In genomic region chr16:33682651-33683050, GRCm38 (mm10) we compare ENCODE assay signal across 20 mouse cellular contexts. TPM values are rescaled to one million over a fixed set of nuclear protein-coding genes. Genes with fewer than 3 reads are reported as not detected.
DNase-seq lines count a peak whose midpoint lies in the region; ATAC-seq and TF ChIP-seq lines count a peak whose summit lies in the region.
"Had no signal": no experiment of that assay in that cellular context is flagged by ENCODE, and none has a peak within 500 bp of the region (broad histone marks: within the 10 kb centered on the region; RNA-seq: fewer than 3 reads in every experiment).

No protein-coding gene starts in this region.

- dilution Hi-C loops in CH12.LX (cut with MboI; ENCODE audit: extremely low pct_ligation_motif_present, extremely low pct_unique_long_range_greater_than_20kb, low sequenced_read_pairs): no loop called here

- TF ChIP-seq CTCF in heart, adult 2 months (IDR thresholded peaks at IDR 0.05): no peak
- no peak for TF ChIP-seq CTCF in CH12.LX (conservative IDR thresholded peaks at IDR 0.05 in 1 of 2, IDR thresholded peaks at IDR 0.05 in 1 of 2; ENCODE audit: low read depth in 2 of 2, low read length in 2 of 2)

- no peak for ATAC-seq in midbrain, embryonic 11.5 days (ENCODE audit: low FRiP score)
- ATAC-seq in midbrain, embryonic 14.5 days (ENCODE audit: low FRiP score, low TSS enrichment): no peak
- ATAC-seq: CD4-positive, CD25-positive, alpha-beta regulatory T cell, adult 4 months; forebrain, postnatal 0 days; hindbrain, postnatal 0 days; intestine, embryonic 15.5 days had no signal

- peak in 1 of 2 experiments; percentile 34 for DNase-seq in heart, adult 2 months
- DNase-seq in heart, postnatal 36 days: no peak
- no peak for DNase-seq in midbrain, embryonic 11.5 days (ENCODE audit: low spot score, missing footprints)
- no peak for DNase-seq in midbrain, embryonic 14.5 days
- DNase-seq in A20 (ENCODE audit: low read depth, low spot score): peak; percentile 6
- no peak for DNase-seq in CH12.LX (ENCODE audit: extremely low read depth)
- no peak for DNase-seq in ovary, postnatal 10 days (ENCODE audit: low spot score)
- DNase-seq: adrenal gland, postnatal 10 days; B cell, adult 2 months; cerebellum, adult 11-12 months; cerebellum, adult 9-10 months; cerebellum, postnatal 25 days; forebrain, postnatal 0 days had no signal

- H3K9ac ChIP-seq in heart, adult 2 months (ENCODE audit: low read depth, low read length): no peak overlapping the region
- no peak overlapping the region for H3K9ac ChIP-seq in midbrain, embryonic 11.5 days (ENCODE audit: low read length)
- H3K9ac ChIP-seq in midbrain, embryonic 14.5 days (replicated peaks; ENCODE audit: low read length): no peak overlapping the region
- no peak overlapping the region for H3K9ac ChIP-seq in CH12.LX (ENCODE audit: insufficient read depth, low read depth)
- H3K9ac ChIP-seq: embryonic facial prominence, embryonic 12.5 days; forebrain, embryonic 12.5 days; forebrain, postnatal 0 days; heart, embryonic 12.5 days; hindbrain, embryonic 13.5 days; intestine, embryonic 15.5 days had no signal

- TF ChIP-seq POLR2A in heart, adult 2 months (IDR thresholded peaks at IDR 0.05; ENCODE audit: insufficient read depth, low read depth, low read length): no peak
- TF ChIP-seq POLR2A in CH12.LX (IDR thresholded peaks at IDR 0.05; ENCODE audit: low read depth, low read length): no peak

- H3K4me2 ChIP-seq in midbrain, embryonic 11.5 days: no peak overlapping the region
- H3K4me2 ChIP-seq in midbrain, embryonic 14.5 days (ENCODE audit: low read length): no peak overlapping the region
- no peak overlapping the region; the same call in 1 of the 2 replicates for H3K4me2 ChIP-seq in CH12.LX (ENCODE audit: insufficient read depth, low read depth, poor library complexity, severe bottlenecking)
- H3K4me2 ChIP-seq: embryonic facial prominence, embryonic 12.5 days; forebrain, embryonic 12.5 days; heart, embryonic 12.5 days; hindbrain, embryonic 13.5 days; intestine, embryonic 15.5 days had no signal

- TF ChIP-seq RAD21 in CH12.LX (IDR thresholded peaks at IDR 0.05; ENCODE audit: low read depth, low read length): no peak

- H3K4me1 ChIP-seq in heart, adult 2 months (ENCODE audit: control insufficient read depth, insufficient read depth, low read length): peaks cover 29% of the 10 kb centered on the region
- peaks cover 34% of the 10 kb centered on the region for H3K4me1 ChIP-seq in midbrain, embryonic 11.5 days (ENCODE audit: control insufficient read depth, insufficient read depth, low read length)
- H3K4me1 ChIP-seq in midbrain, embryonic 14.5 days (ENCODE audit: control insufficient read depth, insufficient read depth, low read length): peaks cover 23% of the 10 kb centered on the region
- peaks cover 22 to 50% of the 10 kb centered on the region in 2 experiments for H3K4me1 ChIP-seq in CH12.LX (ENCODE audit: control insufficient read depth in 1 of 2, insufficient read depth in 2 of 2)

- intact Hi-C loops in heart, adult 2 months (cut with DNase I): no loop called here
- intact Hi-C loops in heart, postnatal 36 days (cut with DNase I): no loop called here

- in situ Hi-C loops in CH12.LX (cut with MboI; ENCODE audit: low pct_ligation_motif_present, low pct_unique_long_range_greater_than_20kb, low sequenced_read_pairs): loop anchor here (5.0 kb wide), 1 partner anchor 55 kb away; no protein-coding TSS in a partner anchor

- no peaks in the 10 kb centered on the region for H3K9me3 ChIP-seq in midbrain, embryonic 11.5 days (ENCODE audit: control insufficient read depth, low read length)
- H3K9me3 ChIP-seq in midbrain, embryonic 14.5 days (ENCODE audit: control insufficient read depth, low read length): no peaks in the 10 kb centered on the region
- H3K9me3 ChIP-seq in CH12.LX (replicated peaks; ENCODE audit: low read length): peaks cover 6% of the 10 kb centered on the region
- H3K9me3 ChIP-seq: embryonic facial prominence, embryonic 12.5 days; forebrain, embryonic 12.5 days; heart, embryonic 12.5 days; hindbrain, embryonic 13.5 days; intestine, embryonic 15.5 days had no signal

- no peaks in the 10 kb centered on the region for H3K27me3 ChIP-seq in heart, adult 2 months (ENCODE audit: control insufficient read depth, insufficient read depth, low read length)
- no peaks in the 10 kb centered on the region for H3K27me3 ChIP-seq in midbrain, embryonic 11.5 days (ENCODE audit: control insufficient read depth, insufficient read depth, low read length)
- H3K27me3 ChIP-seq in midbrain, embryonic 14.5 days (ENCODE audit: control insufficient read depth, insufficient read depth, low read length): no peaks in the 10 kb centered on the region
- H3K27me3 ChIP-seq in CH12.LX (replicated peaks): no peaks in the 10 kb centered on the region
- H3K27me3 ChIP-seq: embryonic facial prominence, embryonic 12.5 days; forebrain, embryonic 12.5 days; heart, embryonic 12.5 days; hindbrain, embryonic 13.5 days; intestine, embryonic 15.5 days had no signal

- no peak overlapping the region for H3K4me3 ChIP-seq in heart, adult 2 months
- no peak overlapping the region for H3K4me3 ChIP-seq in midbrain, embryonic 11.5 days (ENCODE audit: low read depth, low read length)
- H3K4me3 ChIP-seq in midbrain, embryonic 14.5 days (replicated peaks; ENCODE audit: low read depth, low read length): no peak overlapping the region
- no peak overlapping the region for H3K4me3 ChIP-seq in CH12.LX (replicated peaks in 1 of 3; ENCODE audit: low read depth in 2 of 3, low read length in 2 of 3, poor library complexity in 1 of 3)
- H3K4me3 ChIP-seq: embryonic facial prominence, embryonic 12.5 days; forebrain, embryonic 12.5 days; heart, embryonic 12.5 days; hindbrain, embryonic 13.5 days; intestine, embryonic 15.5 days had no signal

- peaks cover 5% of the 10 kb centered on the region; the same call in 1 of the 2 replicates for H3K36me3 ChIP-seq in heart, adult 2 months (ENCODE audit: control insufficient read depth, insufficient read depth, low read length)
- H3K36me3 ChIP-seq in midbrain, embryonic 11.5 days (ENCODE audit: control insufficient read depth, insufficient read depth, low read length): no peaks in the 10 kb centered on the region
- no peaks in the 10 kb centered on the region for H3K36me3 ChIP-seq in midbrain, embryonic 14.5 days (ENCODE audit: control insufficient read depth, insufficient read depth, low read length)
- H3K36me3 ChIP-seq in CH12.LX (replicated peaks in 1 of 2; ENCODE audit: control insufficient read depth in 1 of 2, insufficient read depth in 1 of 2, low read length in 1 of 2): peaks cover 0 to 9% of the 10 kb centered on the region in 2 experiments
- H3K36me3 ChIP-seq: embryonic facial prominence, embryonic 12.5 days; forebrain, embryonic 12.5 days; heart, embryonic 12.5 days; hindbrain, embryonic 13.5 days; intestine, embryonic 15.5 days had no signal

- peaks cover 1% of the 10 kb centered on the region; the same call in 1 of the 2 replicates for H3K79me2 ChIP-seq in heart, adult 2 months (replicated peaks; ENCODE audit: control insufficient read depth, insufficient read depth, low read length)
- peaks cover 32% of the 10 kb centered on the region for H3K79me2 ChIP-seq in CH12.LX (replicated peaks; ENCODE audit: control insufficient read depth, extremely low read depth, insufficient read depth, poor library complexity, severe bottlenecking)

- TF ChIP-seq EP300 in heart, adult 2 months (IDR thresholded peaks at IDR 0.05; ENCODE audit: insufficient read depth, low read depth, low read length): no peak
- TF ChIP-seq EP300 in CH12.LX (IDR thresholded peaks at IDR 0.05; ENCODE audit: low read length): no peak

- 58% methylated on average over 3 of the region's 3 CpGs for WGBS in heart, adult 2 months
- WGBS in midbrain, embryonic 11.5 days: 72% methylated on average over 3 of the region's 3 CpGs
- WGBS in midbrain, embryonic 14.5 days: 70% methylated on average over 3 of the region's 3 CpGs

- H3K27ac ChIP-seq in heart, adult 2 months: peak overlapping the region; percentile 98
- H3K27ac ChIP-seq in midbrain, embryonic 11.5 days (ENCODE audit: low read depth, low read length): 0 out of 2 replicates have a peak overlapping the region, but pooled peaks have one; percentile 25
- H3K27ac ChIP-seq in midbrain, embryonic 14.5 days (replicated peaks; ENCODE audit: low read depth, low read length): no peak overlapping the region
- peak overlapping the region; percentile 59 for H3K27ac ChIP-seq in CH12.LX (ENCODE audit: insufficient read depth, low read depth)
- H3K27ac ChIP-seq: embryonic facial prominence, embryonic 12.5 days; forebrain, embryonic 12.5 days; hindbrain, embryonic 13.5 days; hindbrain, postnatal 0 days; intestine, embryonic 15.5 days had no signal

TF ChIP-seq in CH12.LX, 34 proteins besides CTCF, POLR2A, EP300 and RAD21:
- TF ChIP-seq BHLHE40 (IDR thresholded peaks at IDR 0.05; ENCODE audit: low read depth, low read length) (no peak), MAZ (IDR thresholded peaks at IDR 0.05; ENCODE audit: low read depth, low read length) (no peak), E2F4 (IDR thresholded peaks at IDR 0.05; ENCODE audit: insufficient replicate concordance, low read depth, low read length) (no peak), CHD2 (IDR thresholded peaks at IDR 0.05; ENCODE audit: low read length) (no peak), SIN3A (IDR thresholded peaks at IDR 0.05; ENCODE audit: low read length) (no peak), ZC3H11A (IDR thresholded peaks at IDR 0.05; ENCODE audit: low read depth, low read length) (no peak), MAFK (IDR thresholded peaks at IDR 0.05; ENCODE audit: insufficient replicate concordance, low read length) (no peak), NRF1 (IDR thresholded peaks at IDR 0.05; ENCODE audit: low read depth, low read length) (no peak), JUN (IDR thresholded peaks at IDR 0.05; ENCODE audit: insufficient read depth, low read depth, low read length) (no peak), KAT2A (IDR thresholded peaks at IDR 0.05; ENCODE audit: insufficient replicate concordance, low read length) (no peak), RCOR1 (conservative IDR thresholded peaks at IDR 0.05; ENCODE audit: low read depth, low read length) (no peak), ZKSCAN1 (IDR thresholded peaks at IDR 0.05; ENCODE audit: borderline replicate concordance, low read depth, low read length) (no peak)

RNA-seq across cellular contexts. Expression of gene Heg1, which starts 1.5 kb away (rescaled TPM):
- 100 to 1,000 TPM; 126 to 148 TPM for total RNA-seq in heart, adult 2 months (2021)
- 60.6 and 123 TPM in 2 replicates for polyA plus RNA-seq in heart, adult 2 months (2012; rRNA removed)
- total RNA-seq in heart, postnatal 36 days (2021): 100 to 1,000 TPM; 136 to 157 TPM
- 39.5 and 40.7 TPM in 2 replicates for polyA plus RNA-seq in midbrain, embryonic 11.5 days (2014; fragmentation: Nextera tagmentation; extraction: Ambion mirVana)
- polyA plus RNA-seq in midbrain, embryonic 14.5 days (2014; fragmentation: Nextera tagmentation; extraction: Ambion mirVana): 8.9 and 15.9 TPM in 2 replicates
- total RNA-seq in CH12.LX (2012; rRNA removed): 52.3 and 77.1 TPM in 2 replicates
- 33.5 and 40.8 TPM in 2 replicates for total RNA-seq in CH12.LX (2014; rRNA removed)
- polyA plus RNA-seq in CH12.LX (2012; ENCODE audit: insufficient read length, low read depth): 49.2 and 67.2 TPM in 2 replicates
